Mouse (Mus musculus): Measurements from ENCODE around the gene Ttc37.

DNA sequence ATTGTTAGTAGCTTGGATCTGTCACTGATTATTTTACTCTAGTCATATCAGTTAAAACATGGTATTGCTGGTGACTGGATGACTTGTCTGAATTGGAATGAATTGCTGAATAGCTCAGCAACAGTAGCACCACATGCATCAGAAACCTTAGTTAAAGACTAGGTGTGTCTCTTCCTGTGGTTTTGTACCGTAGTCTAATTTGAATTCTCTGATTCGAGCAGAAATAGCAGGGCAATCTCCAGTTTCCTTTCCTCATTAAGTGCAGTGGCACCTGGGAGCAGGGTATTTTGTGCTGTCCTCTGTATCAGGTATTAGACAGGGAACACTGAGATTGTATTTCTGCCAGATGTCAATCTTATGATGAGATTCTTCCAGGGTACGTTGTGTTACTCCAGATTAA lies 40.3 kb downstream of the Ttc37 start:
- TF ChIP-seq POLR2A (IDR thresholded peaks at IDR 0.05; ENCODE audit: insufficient read length, low read depth) (no peak), POLR2AphosphoS2 (IDR thresholded peaks at IDR 0.05; ENCODE audit: insufficient read length, low read depth) (no peak), TCF12 (IDR thresholded peaks at IDR 0.05; ENCODE audit: insufficient read depth, poor library complexity, severe bottlenecking) (no peak), CEBPB (IDR thresholded peaks at IDR 0.05; ENCODE audit: insufficient read depth, poor library complexity, severe bottlenecking) (no peak), SRF (IDR thresholded peaks at IDR 0.05; ENCODE audit: control insufficient read depth, insufficient read length, low read depth) (no peak), USF1 (IDR thresholded peaks at IDR 0.05; ENCODE audit: low read depth) (no peak)
